Mouse (Mus musculus) adrenal gland, postnatal 14 days (tissue): Measurements from ENCODE around the gene Camsap2. TPM values are rescaled to one million over a fixed set of nuclear protein-coding genes. Genes with fewer than 3 reads are reported as not detected.
A peak's percentile ranks its signal among the peaks of the same experiment; 100 is the strongest.

ENCODE experiments used
- DNase-seq: peaks from one replicate; pipeline ENCODE4 v3.0.0; 2021; ENCODE audit warnings: mixed read lengths
- total RNA-seq: library from RNA; stranded (reverse); gene quantifications from 2 replicates; pipeline ENCODE4 v1.2.3, GENCODE M21; 2021

The Camsap2 gene
- total RNA-seq, 1 experiment from 2014 or later, result 47.2 TPM

DNA sequence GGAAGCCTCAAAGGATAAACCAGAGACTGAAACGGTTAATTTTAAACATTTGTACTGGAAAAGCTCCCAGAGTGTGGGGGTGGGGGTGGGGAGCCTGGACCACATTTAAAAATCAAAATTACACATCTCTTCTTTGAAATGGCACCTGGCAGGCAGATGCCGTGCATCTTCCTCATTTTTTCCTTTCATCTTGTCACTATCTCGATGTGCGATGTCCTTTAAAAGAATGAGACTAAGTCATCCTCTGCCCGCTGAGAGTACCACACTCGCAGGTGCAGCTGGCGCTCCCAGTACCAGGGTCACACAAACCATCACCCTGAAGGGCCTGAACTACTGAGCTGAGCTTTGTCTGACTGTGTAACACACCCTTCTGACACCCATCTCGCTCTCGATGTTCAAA lies 87.4 kb downstream of the Camsap2 start:
- no peak for DNase-seq

DNA sequence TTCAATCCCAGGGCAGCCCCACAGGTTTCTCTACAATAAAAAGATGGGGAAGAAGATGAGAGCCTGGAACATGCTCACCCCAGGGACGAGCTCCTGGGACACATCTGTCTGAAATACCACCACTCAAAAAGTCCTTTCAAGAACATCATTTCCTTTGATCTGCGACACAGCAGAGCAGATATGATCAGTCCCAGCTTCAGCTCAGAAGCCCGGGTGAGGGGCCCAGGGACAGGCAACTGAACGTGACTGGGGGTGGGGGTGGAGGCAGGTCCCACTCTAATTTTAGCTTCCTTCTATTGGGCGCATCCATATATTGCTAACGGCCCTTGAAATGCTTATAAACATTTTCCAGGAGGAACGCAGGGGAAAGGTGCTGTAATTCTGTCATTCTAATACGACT lies 90.2 kb downstream of the Camsap2 start:
- no peak for DNase-seq

DNA sequence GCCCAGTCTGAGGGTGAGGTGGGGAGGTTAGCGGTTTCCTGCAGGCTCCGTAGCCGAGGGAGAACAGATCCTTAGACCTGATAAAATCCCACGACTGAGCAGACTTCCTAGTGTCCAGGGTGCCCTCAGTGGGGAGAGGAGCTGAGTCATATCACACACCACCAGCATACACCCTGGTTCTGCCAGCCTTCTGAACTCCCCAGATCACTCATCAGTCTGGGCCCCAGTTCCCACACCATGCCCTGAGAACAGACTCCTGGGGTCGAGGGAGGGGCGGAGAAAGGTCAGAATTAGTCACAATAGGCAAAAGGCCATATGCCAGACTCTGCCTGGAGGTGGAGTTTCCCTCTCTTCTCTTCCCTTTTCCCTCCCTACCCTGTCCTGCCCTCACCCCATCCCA lies 90.7 kb downstream of the Camsap2 start:
- no peak for DNase-seq

DNA sequence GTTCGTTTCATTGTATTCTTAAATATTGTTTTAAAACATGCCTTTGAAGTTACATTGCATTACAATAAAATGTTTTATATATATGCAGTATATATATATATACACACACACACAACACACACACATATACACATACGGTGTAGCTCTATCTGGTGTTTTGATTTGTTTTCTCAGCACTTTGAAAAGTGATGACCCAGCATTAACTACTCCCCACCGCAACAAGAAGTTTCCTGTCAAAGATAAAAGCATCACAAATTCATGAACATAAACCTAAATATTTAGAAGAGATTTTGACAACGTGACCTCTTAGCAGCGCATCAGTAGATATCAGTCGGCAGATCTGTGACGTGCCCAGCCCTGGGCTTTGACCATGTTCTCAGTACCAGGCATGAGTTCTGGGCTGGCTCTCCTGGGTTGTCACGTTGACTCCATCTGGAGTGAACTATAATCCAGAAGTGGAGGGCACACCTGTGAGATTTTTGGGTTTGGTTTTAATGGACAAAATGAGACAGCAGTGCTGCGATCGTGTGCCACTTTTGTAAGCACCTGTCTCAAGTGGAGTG lies 91.3 kb downstream of the Camsap2 start:
- no peak for DNase-seq

DNA sequence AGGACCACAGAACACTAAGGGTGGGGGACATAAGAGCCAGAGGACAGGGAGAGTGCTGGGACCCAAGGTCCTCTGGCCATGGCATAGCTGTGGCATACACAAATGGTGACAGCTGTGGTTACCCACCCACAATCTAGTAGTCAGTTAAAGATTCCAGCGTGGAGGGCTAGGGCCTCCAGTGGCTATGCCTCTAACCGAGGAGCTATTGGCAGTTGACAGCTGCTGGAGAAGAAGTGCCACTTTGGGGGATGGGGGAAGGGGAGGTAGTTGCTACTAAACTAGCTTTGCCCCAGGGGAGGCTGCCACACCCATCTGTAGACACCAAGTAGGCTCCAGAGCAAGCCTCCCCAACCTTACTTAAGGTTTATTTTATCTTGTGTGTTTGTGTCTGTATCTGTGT lies 92.4 kb downstream of the Camsap2 start:
- DNase-seq, result no peak

DNA sequence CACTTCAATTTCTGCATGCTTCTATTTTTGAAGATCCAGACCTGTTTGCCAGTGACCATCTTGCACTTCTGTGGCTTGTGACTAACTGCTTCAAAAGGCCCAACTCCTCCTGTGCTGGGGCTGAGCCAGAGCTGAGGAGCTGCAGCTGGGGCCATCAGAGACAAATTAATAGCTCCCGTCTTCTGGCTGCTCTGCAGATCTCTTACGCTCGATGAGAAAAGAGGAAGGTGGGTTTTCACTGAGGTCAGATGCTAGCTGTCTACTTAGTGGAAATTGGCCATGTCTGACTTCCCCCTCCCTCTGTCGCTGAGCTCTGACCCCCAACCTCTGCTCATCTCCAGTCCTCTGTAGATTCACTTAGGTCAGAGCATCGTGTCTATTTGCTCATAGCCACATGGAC lies 96.2 kb downstream of the Camsap2 start:
- no peak for DNase-seq

DNA sequence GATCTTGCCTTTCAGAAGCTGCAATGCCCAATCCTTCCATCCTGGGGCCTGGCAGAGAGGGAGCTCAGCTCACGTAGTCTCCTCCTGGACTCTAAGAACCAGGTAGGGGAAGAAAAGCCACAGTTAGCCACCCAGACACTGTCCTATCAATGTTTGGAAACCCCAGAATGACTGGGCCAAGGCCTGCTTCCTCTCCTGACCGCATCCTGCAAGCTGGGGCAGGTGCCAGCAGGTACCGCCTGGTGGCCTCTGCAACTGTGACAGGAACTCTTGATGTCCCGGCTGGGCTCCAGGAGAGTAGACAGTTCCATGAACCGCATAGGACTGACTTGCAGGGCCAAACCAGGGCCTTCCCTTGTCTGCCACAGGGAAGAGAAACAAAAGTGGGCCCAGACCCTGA lies 98.5 kb downstream of the Camsap2 start:
- DNase-seq, result no peak

DNA sequence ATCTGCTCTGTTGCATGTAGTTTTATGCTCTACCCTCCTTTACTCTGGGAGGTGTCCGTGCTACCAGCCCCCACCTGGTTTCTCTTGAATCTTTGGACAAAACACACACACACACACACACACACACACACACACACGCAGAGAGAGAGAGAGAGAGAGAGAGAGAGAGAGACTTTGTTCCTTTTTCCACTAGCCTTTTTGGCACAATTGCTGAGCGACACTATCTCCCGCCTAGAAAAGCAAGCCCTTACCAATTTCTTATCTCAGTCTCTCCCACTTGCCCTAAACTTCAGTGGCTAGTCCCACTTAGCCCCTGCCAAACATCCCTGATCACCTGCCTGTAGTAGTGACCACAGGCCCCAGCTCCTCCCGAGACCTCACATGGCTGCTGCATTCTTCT lies 101.4 kb downstream of the Camsap2 start:
- DNase-seq, result no peak

DNA sequence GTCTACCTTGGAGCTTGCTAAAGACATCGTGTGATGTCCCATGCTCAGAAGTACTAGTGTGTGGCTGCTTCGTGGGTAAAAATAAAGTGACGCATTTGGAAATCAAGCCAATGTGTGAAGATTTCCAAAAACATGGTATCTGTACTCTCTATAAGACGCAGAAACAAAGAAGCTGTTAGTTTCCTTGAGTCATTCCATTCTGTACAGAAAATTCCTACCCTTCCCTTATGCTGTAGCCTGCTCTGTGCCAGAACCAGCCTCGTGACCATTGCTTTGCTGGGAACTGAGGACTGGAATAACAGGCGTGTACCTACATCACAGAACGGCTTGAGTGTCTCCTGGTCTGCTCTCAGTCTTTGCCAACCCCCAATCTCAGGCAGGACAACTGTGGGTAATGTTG lies 104.1 kb downstream of the Camsap2 start:
- no peak for DNase-seq

DNA sequence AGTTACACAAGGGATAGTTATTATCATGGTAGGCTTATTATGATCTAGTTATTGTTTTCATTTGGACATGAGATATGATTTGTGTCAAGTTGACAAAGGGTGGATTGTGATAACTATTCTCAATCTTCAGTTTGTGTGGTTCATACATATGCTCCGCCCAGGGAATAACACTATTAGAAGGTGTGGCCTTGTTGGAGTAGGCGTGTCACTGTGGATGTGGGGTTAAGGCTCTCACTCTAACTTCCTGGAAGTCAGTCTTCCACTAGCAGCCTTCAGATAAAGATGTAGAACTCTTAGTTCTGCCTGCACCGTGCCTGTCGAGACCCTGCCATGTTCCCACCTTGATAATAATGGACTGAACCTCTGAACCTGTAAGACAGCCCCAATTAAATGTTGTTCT lies 107.4 kb downstream of the Camsap2 start:
- DNase-seq, result no peak

DNA sequence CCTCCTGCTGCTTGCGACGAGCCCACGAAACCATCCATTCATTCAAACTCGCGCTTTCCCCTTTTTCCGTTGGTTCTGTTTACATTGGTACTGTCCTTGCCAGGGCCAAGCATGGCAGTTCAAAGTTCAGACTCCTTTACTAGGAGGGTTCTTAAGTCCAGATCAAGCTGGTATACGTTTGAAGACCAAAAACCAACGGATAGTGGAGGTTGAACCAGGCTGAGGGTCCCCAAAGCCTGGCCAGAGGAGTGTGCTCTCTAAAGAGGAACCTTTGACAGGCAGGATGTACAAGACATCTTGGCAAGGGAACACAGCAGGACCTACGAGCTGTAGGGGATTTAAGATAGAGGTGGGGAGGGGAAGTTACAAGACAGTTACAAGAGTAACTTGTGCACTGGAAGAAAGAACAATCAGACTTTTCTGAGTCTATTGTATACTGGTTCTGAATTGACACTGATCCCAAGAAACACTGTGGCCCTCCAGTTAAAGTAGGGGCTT lies 111.3 kb downstream of the Camsap2 start:
- DNase-seq, result no peak

DNA sequence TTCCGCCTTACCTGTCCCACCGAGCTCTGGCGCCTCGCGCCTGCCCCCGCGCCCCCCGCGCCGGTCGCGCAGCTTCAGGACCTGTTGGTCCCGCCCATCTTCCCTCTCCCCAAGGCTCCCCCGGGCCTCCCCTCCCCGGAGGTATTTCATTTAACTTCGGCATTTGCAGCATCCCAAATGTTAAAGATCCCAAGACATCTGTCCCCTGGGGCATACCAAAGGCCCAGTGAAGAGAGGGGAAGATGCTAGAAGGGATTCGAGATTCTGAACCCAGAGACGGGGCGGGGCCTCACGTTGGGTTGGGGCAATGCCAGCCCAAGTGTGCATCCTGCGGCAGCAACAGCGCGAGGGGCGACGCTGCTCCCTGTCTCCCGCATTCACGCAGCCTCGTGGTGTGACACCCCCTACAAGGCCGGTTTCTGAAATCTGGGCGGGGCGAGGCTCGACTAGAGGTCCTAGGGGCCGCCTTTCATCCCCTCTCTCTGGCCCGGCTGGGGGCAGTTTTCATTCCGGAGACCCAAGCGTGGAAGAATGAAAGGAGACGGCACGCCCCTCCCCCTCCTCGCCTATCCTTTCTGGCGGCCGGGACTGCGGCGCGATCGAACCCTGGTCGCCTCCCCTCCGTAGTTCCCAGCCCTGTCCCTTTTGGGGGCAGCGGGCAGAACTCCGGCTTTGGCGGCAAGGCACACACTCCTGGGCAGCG lies 111.9 kb downstream of the Camsap2 start, which contains the start of gene Inava:
TSS of gene Inava (minus strand) at position 373 of the 703 bp plus-strand sequence.
- DNase-seq, result peak; percentile 49

DNA sequence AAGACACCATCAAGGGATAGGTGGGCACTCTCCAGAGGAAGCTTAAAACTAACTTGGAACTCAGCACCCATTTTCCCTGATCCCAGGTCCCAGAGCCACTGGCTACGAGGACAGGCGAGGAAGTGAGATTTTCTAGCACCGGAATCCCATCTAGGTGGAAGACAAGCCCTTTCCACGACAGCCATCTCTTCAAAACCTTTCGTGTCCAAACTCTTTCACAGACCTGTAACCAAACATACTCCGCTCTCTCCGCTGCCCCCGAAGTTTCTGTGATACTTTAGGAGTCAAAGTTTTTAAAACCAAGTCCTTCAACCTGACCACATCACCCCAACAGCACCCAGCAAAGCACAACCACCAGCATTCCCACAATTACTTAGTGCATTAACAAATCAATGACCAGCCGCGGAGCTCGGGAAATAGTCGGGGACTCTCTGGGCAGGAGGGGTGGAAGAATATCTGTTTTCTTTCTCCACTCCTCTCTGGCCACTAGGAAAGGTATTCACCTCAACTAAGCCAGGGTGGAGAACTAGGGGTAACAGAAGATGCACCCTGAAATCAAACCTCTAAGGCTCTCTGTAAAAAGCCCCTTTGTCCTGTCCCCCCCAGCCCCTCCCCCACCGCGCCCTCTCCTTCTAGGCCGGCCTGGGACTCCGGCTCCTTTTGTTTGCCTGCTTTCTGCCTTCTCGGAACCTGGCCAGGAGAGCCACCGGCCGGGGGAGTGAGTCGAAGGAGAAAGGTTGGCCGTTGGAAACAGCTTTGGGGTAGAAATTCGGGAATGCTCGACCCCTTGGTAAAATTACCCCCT lies 112.7 kb downstream of the Camsap2 start:
- DNase-seq, result no peak

DNA sequence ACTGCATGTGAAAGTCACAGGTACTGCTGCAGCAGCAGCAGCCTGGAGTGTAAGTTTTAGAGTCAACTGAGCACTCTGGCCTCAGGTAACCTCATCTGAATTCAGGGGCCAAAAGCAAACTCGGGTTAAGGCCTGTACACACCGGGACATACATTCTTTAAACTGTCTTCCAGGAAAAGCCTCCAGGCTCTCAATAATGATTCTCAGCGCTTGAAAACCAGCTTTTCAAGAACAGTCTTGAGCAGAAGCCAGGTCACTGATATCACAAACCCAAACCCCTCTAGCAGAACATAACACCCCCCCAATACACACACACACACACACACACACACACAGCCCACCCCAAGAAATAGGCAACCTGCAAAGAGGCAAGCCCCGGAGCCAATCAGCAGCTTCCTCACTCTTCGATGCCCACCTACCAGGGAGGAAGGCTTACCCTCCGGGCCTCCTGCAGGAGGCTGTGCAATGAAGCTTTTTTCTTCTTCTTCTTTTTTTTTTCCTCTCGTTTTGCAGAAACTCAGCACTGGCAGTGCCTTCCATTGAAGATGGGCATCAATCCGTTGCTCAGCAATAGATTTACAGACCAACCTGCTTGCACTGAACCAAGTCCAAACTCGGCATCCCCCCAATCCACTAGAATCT lies 113.5 kb downstream of the Camsap2 start:
- no peak for DNase-seq

DNA sequence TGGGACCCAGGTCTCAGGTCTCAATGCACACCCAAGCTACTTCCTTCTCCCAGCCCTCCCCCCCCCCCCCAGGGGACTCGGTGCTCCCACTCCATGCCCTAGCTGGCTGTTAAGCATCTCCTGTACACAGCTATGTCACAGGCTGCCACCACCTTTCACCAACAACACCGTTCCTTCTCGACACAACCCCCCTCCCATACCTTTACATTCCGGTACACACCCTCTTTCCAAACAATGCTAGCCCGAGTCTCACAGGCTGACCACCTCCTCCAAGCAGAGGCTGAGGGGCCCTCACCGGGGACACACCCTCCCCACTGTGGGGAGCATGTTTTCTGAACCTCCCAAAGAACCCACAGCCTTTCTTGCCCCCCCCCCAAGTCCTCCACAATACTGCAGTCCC lies 114.3 kb downstream of the Camsap2 start:
- no peak for DNase-seq

DNA sequence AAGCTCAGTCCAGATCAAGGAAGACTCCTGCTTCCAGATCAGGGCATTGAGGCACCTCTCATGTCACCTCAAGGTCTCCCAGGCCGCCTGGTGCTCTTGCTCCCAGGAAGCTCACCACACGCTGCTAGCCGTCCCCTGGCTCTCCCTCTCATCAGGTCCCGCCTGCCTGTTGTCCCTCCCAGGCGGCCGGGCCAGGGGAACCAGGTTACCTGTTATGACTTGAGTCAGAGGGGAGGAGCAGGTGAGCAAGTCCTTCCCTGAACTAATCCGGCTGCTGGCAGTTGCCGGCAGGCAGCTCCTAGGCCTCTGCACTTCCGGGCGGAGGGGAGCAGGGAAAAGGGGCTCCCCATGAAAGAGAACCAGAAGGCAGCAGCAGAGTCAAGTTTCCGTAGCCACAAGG lies 115.7 kb downstream of the Camsap2 start:
- no peak for DNase-seq

DNA sequence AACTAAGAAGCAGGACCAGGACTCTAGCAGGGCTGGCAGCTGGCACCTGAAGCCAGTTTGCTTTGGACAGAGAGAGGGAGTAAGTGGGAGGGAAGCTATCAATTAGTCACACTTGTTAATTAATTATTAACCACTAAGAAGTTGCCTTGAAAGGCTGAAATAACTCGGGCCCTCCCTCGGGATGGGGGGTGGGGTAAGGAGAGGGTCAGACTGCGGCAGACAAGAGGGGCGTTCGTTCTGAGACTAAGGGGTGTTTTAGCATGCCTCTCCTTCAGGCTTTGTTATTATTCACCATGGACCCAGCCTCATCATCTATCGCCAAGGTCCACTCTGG lies 116.9 kb downstream of the Camsap2 start:
- DNase-seq, result no peak

DNA sequence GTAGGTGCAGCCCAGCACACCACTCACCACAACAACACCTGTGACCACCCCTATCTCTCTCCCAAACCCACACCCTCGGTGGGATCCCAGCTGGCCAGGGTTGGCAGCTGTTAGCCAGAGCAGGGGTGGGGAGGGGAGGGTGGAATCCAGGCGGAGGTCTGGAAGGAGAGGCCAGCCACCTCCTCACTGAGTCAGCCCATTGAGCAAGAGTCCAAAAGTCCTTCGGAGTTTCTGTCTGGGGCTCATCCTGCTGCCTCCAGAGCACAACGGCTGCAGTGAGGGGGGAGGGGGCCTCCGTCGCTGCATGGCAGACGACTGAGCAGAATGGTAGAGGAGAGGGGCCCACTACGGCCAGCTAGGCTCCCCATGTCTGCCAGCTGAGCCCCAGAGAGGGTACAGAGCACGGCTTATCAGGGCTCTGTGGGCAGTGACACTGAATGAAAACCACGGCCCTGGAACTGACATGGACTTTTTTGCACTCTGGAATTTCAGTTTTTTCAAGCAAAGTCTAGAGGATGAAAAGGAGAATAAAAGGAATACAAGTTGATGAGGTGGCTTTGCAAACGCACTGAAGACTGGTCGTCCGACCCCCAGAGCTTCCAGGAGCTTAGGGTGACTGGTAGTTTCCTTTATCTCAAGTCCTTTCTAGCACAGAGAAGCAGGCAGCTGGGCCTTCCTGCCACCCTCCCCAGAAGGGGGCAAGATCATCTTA lies 117.4 kb downstream of the Camsap2 start:
- DNase-seq, result peak; percentile 75

DNA sequence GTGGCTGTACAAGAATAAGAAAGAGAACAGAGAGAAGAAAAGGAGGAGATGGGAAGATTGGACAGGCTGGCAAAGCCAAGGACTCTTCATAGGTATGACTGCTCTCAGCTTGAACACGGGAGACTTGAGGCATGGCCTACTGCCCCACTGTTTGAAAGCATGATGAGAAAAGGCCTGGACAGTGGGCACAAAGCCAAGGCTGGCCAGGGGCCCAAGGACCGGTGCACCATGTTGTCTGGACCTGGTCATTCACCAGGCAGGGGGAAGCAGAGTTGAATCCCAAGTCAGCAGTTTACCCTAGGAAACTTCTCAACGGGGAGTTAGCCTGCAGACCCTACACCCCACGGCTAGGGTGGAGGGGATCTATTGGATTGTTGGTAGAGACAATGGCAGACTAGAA lies 118.0 kb downstream of the Camsap2 start:
- peak; percentile 82 for DNase-seq

DNA sequence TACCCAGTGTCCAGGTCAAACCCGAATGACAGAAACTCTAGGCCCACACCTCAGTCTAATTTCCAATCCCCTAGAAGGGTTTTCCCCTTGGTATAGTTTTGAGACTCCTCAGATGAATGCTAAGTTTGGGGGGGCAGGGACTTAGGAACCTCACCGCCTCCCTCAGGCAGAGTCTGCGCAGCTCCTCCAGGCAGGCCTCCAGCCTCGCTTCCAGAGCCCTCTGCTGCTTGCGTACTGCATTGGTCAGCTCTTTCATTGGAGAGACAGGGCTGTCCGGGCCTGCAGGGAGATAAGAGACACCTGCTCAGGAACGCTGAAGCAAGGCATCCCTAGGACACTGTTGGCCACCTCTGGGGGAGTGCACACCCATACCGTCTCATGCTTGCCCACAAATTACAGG lies 119.3 kb downstream of the Camsap2 start:
- DNase-seq, result no peak

DNA sequence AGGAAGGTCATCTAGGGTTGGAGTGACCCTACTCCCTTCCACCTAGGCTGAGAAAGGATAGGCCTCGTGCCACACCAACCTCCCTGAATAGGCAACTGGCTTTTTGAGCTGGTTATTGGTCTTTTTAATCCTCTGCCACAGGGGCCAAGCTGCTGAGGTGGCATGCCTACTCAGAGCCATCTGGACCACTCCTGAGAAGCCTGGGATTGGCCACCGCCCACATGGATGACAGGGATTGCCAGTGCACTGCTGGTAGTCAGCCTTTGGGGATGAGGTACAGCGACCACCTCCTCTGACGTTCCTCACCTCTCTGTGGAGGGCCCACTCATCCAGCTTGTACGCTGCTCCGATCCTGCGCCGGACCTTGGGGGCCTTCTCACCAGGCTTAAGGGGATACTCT lies 120.1 kb downstream of the Camsap2 start:
- no peak for DNase-seq

DNA sequence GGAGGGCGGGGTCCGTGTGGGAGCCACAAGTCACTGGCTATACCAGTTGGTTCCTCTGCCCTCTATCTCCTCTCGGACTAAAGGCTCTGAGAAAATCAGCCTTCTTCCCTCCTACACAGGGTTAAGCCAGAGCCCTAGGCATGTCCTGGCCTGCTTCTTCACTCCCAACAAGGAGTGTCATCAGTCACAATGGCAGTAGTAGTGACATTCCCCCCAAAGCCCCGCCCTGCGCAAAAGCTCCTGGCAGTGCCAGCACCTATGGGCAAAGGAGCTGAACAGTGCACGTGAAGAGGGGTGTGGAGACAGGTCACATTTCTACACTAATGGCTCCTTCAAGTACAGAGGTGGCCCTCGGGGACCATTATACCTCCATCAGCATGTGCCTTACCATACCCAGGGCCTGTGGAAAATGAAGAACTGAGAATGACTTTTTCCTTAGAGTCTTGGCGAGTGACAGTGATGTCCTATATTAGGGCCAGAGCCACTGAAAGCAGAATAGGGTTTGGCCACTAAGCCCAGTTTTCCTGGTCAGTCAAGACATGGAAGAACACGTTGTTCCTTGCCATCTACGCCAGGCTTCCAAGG lies 122.1 kb downstream of the Camsap2 start:
- no peak for DNase-seq
